Mouse (Mus musculus) lung, embryonic 15.5 days (tissue): Measurements from ENCODE around the gene Klhl26. TPM values are rescaled to one million over a fixed set of nuclear protein-coding genes. Genes with fewer than 3 reads are reported as not detected.
"Not testable (repeated sequence)": the region's sequence is repeated elsewhere in the genome, so short reads cannot be mapped to it uniquely, and the experiment has no call there.

Experiments used
- ATAC-seq: fragments of 200-750 bp; cut with Nextera tagmentation; 2 replicates; pipeline ENCODE4 v1.8.0; 2017; ENCODE audit warnings: moderate number of reproducible peaks, borderline replicate concordance; ENCODE audit not compliant: low FRiP score, low TSS enrichment; ENCODE audit errors: extremely low read depth
- H3K27ac ChIP-seq: fragments of 300-500 bp; sonication (generic); 2 replicates; pipeline ENCODE4 v1.5.1; 2015; ENCODE audit warnings: moderate library complexity, mild to moderate bottlenecking, inconsistent platforms
- H3K27me3 ChIP-seq: fragments of 300-500 bp; sonication (generic); 2 replicates; pipeline ENCODE4 v1.6.1; 2015; ENCODE audit warnings: inconsistent platforms
- H3K36me3 ChIP-seq: fragments of 300-500 bp; sonication (generic); 2 replicates; pipeline ENCODE4 v1.6.1; 2015; ENCODE audit warnings: inconsistent platforms
- H3K4me1 ChIP-seq: fragments of 300-500 bp; sonication (generic); 2 replicates; pipeline ENCODE4 v1.6.1; 2015; ENCODE audit warnings: inconsistent platforms
- H3K4me2 ChIP-seq: fragments of 300-500 bp; sonication (generic); 2 replicates; pipeline ENCODE4 v1.6.1; 2015; ENCODE audit warnings: inconsistent platforms, mild to moderate bottlenecking, moderate library complexity
- H3K4me3 ChIP-seq: fragments of 300-500 bp; sonication (generic); 2 replicates; pipeline ENCODE4 v1.5.1; 2015; ENCODE audit warnings: mild to moderate bottlenecking, inconsistent platforms
- H3K9ac ChIP-seq: fragments of 300-500 bp; sonication (generic); 2 replicates; pipeline ENCODE4 v1.6.1; 2015; ENCODE audit warnings: inconsistent platforms
- H3K9me3 ChIP-seq: fragments of 300-500 bp; sonication (generic); 2 replicates; pipeline ENCODE4 v1.6.1; 2016; ENCODE audit warnings: inconsistent platforms
- WGBS: fragments of 180-500 bp; shearing (Covaris S2); methylation state at CpG from one replicate; pipeline ENCODE4 v1.1.7; 2015; 5-methylcytosine and 5-hydroxymethylcytosine counted together
- polyA plus RNA-seq: library from polyadenylated mRNA; unstranded; fragments of >200 nt; fragmentation: Nextera tagmentation; extraction: Ambion mirVana; gene quantifications from 2 replicates; pipeline ENCODE4 v1.2.1, GENCODE M21; 2015

Gene Klhl26
- 26.2 and 27.1 TPM in 2 replicates for polyA plus RNA-seq

DNA sequence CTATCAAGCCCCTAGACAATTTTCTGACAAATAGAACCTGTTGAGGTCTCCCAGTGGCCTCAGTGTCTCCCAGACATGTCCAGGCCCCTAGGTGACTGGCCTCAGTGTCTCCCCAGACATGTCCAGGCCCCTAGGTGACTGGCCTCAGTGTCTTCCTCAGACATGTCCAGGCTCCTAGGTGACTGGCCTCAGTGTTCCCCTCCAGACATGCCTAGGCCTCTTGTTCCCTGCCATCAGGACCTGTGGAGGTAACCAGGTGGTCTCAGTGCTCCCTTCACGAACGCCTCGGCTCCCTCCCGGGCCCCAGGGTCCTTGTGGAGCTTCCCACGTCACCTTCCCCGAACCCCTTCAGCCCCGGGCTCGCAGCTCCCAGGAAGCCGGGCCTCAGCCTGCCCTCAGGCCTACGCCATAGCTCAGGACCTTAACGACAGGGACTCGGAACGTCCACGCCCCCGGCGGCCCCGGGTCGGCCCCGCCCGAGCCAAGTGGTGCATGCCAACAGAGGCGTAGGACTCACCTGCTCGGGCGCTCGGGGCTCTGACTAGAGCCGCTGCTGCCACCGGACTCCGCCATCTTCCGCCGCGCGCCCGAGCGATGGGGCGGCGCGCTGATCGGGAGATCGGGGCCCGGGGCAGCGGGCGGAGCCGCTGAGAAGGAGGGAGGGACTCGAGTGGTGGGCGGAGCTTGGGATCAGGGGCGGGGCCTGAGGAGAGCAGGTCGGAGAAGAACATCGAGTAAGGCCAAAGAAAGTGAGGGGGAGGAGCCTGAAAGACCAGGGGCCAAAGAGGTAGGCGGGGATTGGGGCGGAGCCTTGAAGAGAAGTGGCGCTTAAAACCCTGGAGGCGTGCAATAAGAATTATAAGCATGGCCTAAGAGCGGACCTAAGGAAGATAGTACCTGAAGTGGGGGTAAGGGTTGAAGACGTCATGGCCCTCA lies at the start of gene Klhl26:
Klhl26 (minus strand) TSS at position 636 of the 936 bp plus-strand sequence.
- WGBS, result under 1% methylated on average over 53 of the region's 53 CpGs
- H3K9ac ChIP-seq, result peak within 1 kb of the TSS; percentile 79
- no peaks in the 10 kb centered on the region for H3K9me3 ChIP-seq
- peak within 1 kb of the TSS; percentile 62 for H3K4me2 ChIP-seq
- peak within 1 kb of the TSS; percentile 77 for H3K27ac ChIP-seq
- ATAC-seq, result peak; percentile 91
- no peaks in the 10 kb centered on the region for H3K36me3 ChIP-seq
- H3K4me3 ChIP-seq, result peak within 1 kb of the TSS; percentile 74
- peaks cover 21% of the 10 kb centered on the region for H3K4me1 ChIP-seq
- 0 out of 2 replicates have a peak, but pooled peaks cover 3% of the 10 kb centered on the region for H3K27me3 ChIP-seq

DNA sequence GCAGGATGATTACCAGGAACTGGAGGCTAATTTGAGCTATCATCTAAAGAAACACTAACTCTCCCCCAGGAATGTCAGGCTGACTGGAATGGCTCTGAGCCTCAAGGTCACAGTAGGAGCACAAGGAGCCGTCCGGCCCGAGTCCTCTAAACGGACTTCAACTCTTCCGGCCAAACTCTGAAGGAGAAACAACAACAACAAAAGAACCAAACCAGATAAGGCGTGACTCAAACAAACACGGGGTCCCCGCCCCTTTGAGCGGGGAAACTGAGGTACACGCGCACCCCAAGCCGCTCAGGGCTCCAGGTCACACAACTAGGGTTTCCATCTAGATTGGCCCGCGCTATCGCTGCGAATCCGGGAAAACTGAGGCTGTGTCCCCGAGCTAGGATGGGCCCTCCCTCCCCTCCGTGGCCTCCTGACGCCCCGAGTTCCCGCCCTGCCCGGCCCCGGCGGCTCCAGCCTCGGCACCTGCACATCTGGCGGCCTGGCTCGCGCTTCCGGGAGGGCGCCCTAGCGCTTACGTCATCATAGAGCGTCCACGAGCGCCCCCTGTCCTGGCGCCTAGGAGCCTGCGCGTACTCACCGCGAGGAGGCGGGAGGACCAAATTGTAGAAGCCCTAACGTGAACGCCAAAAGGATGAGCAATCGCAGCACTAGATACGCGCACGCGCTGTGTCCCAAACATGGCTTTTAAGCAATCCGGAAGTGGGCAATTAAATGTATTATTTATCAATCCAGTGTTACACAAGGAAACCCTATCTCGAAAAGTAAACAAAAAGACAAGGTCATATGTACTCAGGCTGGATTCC lies 46.0 kb upstream of the Klhl26 start:
- Histone ChIP-seq H3K4me2 (peak overlapping the region; percentile 78), H3K36me3 (no peaks in the 10 kb centered on the region)
- peak; percentile 85 for ATAC-seq

DNA sequence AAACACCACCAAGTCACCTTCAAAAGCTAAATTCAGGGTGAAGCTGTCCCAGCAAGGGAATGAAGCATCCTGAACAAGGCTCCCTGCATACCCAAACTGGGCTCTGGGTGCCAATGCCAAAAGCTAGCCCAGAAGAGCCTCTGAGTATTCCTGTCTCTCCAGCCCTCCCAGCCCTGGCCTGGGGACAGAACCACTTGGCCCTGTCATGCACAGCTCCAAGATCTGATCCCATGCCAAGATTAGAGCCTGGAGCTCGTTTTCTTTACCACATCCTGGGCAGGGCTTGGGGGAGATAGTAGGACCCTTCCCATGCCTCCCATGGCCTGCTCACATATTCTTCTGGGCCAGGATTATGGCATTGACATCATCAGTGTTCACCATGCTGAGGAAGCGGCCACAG lies 42.8 kb upstream of the Klhl26 start:
- ATAC-seq, result no peak
- no peak overlapping the region for H3K9ac ChIP-seq
- H3K4me1 ChIP-seq, result peaks cover 14% of the 10 kb centered on the region
- WGBS, result 46% methylated on average over 2 of the region's 2 CpGs
- no peaks in the 10 kb centered on the region for H3K27me3 ChIP-seq
- H3K4me2 ChIP-seq, result no peak overlapping the region
- no peak overlapping the region for H3K27ac ChIP-seq
- H3K36me3 ChIP-seq, result peaks cover 14% of the 10 kb centered on the region; the same call in 1 of the 2 replicates
- H3K4me3 ChIP-seq, result no peak overlapping the region
- H3K9me3 ChIP-seq, result no peaks in the 10 kb centered on the region

More for the DNA sequence above, 46.0 kb upstream of the Klhl26 start:
- WGBS, result under 1% methylated on average over 50 of the region's 51 CpGs
- peak overlapping the region; percentile 85 for H3K27ac ChIP-seq
- H3K9ac ChIP-seq, result peak overlapping the region; percentile 79
- peaks cover 23% of the 10 kb centered on the region for H3K4me1 ChIP-seq
- H3K27me3 ChIP-seq, result no peaks in the 10 kb centered on the region
- no peaks in the 10 kb centered on the region for H3K9me3 ChIP-seq
- H3K4me3 ChIP-seq, result peak overlapping the region; percentile 81

DNA sequence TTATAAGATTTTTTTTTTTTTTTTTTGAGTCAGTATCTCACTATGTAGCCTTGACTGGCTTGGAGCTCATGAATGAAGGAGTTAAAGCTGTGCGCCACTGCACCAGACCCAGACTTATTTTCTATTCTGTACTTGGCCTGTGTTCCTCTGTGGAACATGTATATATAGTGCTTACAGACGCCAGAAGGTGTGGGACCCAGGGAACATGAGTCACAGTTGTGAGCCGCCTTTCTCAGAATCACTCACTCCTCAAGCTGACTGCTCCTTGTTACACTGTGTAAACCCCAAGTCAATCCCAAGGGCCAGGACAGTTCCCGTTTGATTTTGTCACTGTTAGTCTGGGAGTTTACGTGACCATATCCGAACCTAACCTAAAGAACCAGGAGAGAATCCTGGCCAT lies 42.3 kb upstream of the Klhl26 start:
- Histone ChIP-seq H3K9ac (no peak overlapping the region), H3K9me3 (no peaks in the 10 kb centered on the region), H3K4me3 (no peak overlapping the region), H3K4me1 (peaks cover 14% of the 10 kb centered on the region), H3K36me3 (peaks cover 18% of the 10 kb centered on the region; the same call in 1 of the 2 replicates), H3K27me3 (no peaks in the 10 kb centered on the region), H3K4me2 (no peak overlapping the region), H3K27ac (no peak overlapping the region)
- WGBS, result 84% methylated on average over 6 of the region's 6 CpGs
- ATAC-seq, result no peak

DNA sequence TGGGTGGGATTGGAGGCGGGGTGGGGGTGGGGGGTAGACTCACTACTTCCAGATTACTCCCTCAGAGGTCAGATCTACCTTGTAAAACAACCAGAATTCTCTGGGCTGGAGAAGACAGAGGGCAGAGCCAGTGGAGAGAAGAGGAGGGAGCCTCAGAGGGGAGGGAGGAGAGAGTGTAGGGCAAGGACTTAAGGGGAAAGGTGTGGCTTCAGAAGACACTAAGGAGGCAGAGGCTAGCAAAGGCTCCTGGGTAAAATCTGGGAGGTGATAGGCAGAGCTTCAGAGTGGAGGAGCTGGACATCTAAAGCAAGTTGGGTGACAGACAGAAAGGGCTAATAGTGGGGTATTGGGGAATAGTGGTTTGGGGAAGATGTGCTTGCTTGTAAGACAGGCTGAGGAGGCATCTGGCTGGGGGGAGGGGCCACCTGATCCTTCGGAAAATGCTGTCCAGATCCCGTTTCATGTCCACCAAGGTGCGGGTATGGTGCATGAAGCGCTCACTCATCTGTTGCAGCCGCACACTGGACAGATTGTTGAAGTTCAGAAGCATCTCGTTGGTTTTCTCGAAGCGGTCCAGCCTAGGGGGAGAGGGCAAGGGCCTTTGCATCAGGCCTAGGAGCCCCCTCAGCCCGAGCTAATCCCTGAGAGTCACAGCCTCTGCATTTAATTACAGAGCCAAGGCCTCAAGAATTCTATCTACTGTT lies 41.3 kb upstream of the Klhl26 start:
- Histone ChIP-seq H3K4me1 (peaks cover 10% of the 10 kb centered on the region), H3K9me3 (no peaks in the 10 kb centered on the region), H3K9ac (no peak overlapping the region), H3K27ac (no peak overlapping the region), H3K36me3 (peaks cover 23% of the 10 kb centered on the region; the same call in 1 of the 2 replicates), H3K27me3 (no peaks in the 10 kb centered on the region), H3K4me3 (no peak overlapping the region), H3K4me2 (no peak overlapping the region)
- no peak for ATAC-seq
- 73% methylated on average over 10 of the region's 10 CpGs for WGBS

DNA sequence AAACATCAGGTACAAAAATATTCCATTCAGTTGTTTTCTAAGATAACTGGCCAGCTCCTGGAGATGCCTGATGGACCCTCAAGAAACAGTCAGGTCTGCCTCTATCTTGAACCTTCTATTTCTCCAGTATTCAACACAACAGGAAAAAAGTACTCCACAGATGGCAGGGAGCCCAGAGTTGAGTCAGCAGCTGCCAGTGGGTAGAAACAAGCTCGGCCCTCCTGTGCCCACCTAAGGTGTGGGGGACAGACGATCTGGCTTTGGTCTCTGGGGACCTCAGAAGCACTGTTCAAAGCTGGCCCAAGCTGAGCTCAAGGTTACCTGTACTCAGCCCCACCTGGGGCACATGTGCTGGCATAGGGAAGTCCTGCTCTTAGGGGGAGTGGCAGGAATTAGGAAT lies 36.7 kb upstream of the Klhl26 start:
- no peak overlapping the region for H3K9ac ChIP-seq
- no peak overlapping the region for H3K4me2 ChIP-seq
- peaks cover 27% of the 10 kb centered on the region; the same call in 1 of the 2 replicates for H3K36me3 ChIP-seq
- 44% methylated on average over 2 of the region's 2 CpGs for WGBS
- no peaks in the 10 kb centered on the region for H3K9me3 ChIP-seq
- no peak for ATAC-seq
- no peak overlapping the region for H3K27ac ChIP-seq
- H3K4me3 ChIP-seq, result no peak overlapping the region
- H3K4me1 ChIP-seq, result peaks cover 27% of the 10 kb centered on the region
- no peaks in the 10 kb centered on the region for H3K27me3 ChIP-seq

DNA sequence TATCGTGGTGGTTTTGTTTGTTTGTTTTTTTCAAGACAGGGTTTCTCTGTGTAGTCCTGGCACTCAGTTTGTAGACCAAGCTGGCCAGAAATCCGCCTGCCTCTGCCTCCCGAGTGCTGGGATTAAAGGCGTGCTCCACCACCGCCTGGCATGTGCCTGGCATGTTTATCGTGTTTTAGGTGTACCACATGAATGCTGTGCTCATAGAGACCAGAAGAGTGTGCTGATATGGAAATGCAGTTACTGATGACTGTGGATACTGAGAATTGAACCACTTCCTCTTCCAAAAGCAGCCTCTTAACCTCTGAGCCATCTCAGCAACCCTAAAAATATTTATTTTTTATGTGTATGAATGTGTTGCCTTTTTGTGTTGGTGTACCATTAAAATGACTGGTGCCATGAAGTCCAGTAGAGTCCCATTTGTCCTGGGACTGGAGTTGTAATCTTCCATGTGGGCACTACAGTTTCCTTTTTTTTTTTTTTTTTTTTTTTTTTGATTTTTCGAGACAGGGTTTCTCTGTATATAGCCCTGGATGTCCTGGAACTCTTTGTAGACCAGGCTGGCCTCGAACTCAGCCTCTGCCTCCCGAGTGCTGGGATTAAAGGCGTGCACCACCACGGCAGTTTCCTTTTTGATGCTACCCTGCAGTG lies 35.6 kb upstream of the Klhl26 start:
- Histone ChIP-seq H3K4me2 (no peak overlapping the region), H3K9me3 (no peaks in the 10 kb centered on the region), H3K9ac (no peak overlapping the region), H3K36me3 (peaks cover 36% of the 10 kb centered on the region), H3K4me3 (no peak overlapping the region), H3K27ac (no peak overlapping the region), H3K4me1 (peaks cover 34% of the 10 kb centered on the region), H3K27me3 (no peaks in the 10 kb centered on the region)
- WGBS, result 92% methylated on average over 11 of the region's 11 CpGs
- no peak for ATAC-seq

DNA sequence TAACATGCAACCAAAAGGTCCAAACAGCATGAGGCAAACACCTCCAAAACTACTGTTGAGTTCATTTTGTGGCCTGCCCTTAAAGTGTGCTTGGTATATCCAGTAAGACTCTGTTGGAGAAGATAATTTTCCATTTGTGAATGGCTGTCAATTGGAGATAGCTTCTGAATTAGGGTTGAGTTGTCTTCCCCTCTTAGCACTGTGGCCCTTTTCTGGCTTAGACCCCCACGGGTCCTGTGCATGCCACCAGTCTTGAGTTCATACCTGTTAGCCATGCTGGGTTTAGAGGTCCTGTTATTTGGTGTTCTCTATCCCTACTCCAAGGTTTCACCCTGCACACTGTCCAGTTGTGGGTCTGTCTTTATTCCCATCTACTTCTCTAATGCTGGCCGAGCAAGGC lies 35.0 kb upstream of the Klhl26 start:
- Histone ChIP-seq H3K36me3 (peaks cover 42% of the 10 kb centered on the region), H3K9ac (no peak overlapping the region), H3K9me3 (no peaks in the 10 kb centered on the region), H3K27ac (no peak overlapping the region), H3K27me3 (no peaks in the 10 kb centered on the region), H3K4me2 (peak overlapping the region; percentile 73), H3K4me3 (peak overlapping the region; percentile 98; the same call in 1 of the 2 replicates), H3K4me1 (peaks cover 39% of the 10 kb centered on the region)
- 89% methylated on average over 2 of the region's 2 CpGs for WGBS
- ATAC-seq, result no peak

DNA sequence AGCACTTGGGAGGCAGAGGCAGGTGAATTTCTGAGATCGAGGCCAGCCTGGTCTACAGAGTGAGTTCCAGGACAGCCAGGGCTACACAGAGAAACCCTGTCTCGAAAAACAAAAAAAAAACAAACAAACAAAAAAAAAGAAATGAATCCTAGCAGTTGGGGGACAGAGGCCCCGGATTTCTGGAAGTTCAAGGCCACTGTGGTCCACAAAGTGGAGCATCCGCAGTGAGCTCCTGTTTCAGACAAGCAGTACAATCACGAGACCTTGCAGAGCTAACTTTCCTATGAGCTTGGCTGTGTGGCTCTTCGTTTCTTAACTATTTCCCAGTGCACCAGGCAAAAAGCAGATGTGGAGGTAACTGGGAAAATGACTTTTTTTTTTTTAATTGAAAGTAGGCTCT lies 34.4 kb upstream of the Klhl26 start:
- WGBS, result 73% methylated on average over 6 of the region's 6 CpGs
- H3K9ac ChIP-seq, result peak overlapping the region; percentile 99
- ATAC-seq, H3K27me3 ChIP-seq, H3K9me3 ChIP-seq: not testable (repeated sequence)
- peaks cover 39% of the 10 kb centered on the region for H3K4me1 ChIP-seq
- H3K27ac ChIP-seq, result peak overlapping the region; percentile 98
- peaks cover 38% of the 10 kb centered on the region for H3K36me3 ChIP-seq
- peak overlapping the region; percentile 98 for H3K4me3 ChIP-seq
- peak overlapping the region; percentile 73 for H3K4me2 ChIP-seq

DNA sequence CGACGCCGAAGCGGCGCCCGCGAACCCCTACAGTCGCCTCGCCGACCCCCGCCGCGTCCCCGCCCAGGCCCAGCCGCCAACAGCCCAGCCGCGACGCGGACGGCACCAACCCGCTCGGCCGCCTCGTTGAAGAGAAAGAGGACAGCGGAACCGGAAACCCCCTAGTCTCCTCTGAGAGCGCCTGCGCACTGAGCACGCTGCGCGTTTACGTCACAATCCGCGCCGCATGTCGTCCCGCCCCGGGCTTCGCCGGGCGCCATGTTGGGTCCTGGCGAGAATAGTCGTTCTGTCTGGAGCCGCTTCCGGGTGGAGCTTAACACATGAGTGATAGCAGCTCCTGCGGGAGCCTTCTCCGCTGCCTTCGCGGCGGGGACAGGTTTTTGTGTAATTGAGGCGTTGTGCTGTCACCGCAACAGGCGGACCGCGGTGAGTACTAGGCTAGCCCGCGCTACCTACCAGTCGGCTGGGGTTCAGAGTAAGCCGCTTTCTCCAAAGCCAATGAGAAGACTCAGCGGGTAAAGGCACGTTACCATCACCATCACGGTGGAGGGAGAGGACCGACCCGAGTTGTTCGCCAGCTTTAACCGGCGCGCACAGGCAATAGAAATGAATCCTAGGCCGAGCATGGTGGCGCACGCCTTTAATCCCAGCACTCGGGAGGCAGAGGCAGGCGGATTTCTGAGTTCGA lies 33.6 kb upstream of the Klhl26 start, which contains the start of gene Uba52:
Uba52 (minus strand) TSS at position 574 of the 688 bp plus-strand sequence.
- Histone ChIP-seq H3K36me3 (peaks cover 30% of the 10 kb centered on the region), H3K27me3 (no peaks in the 10 kb centered on the region), H3K4me3 (peak within 1 kb of the TSS; percentile 98), H3K4me1 (peaks cover 47% of the 10 kb centered on the region), H3K9me3 (no peaks in the 10 kb centered on the region), H3K9ac (peak within 1 kb of the TSS; percentile 99), H3K4me2 (peak within 1 kb of the TSS; percentile 73), H3K27ac (peak within 1 kb of the TSS; percentile 98)
- peak; percentile 80 for ATAC-seq
- under 1% methylated on average over 74 of the region's 74 CpGs for WGBS
